Mouse (Mus musculus): ENCODE results near the gene Rgs6. TPM values are rescaled to one million over a fixed set of nuclear protein-coding genes. Genes with fewer than 3 reads are reported as not detected.

The Rgs6 gene
- polyA plus RNA-seq, 1 experiment: 0.57 TPM

GRCm38 (mm10) chr12:83169495-83170209, 581.6 kb downstream of the Rgs6 start:
- Histone ChIP-seq H3K36me3 (ENCODE audit: control insufficient read depth, insufficient read depth, low read length) (no peaks in the 10 kb centered on the region), H3K27ac (ENCODE audit: insufficient read depth, low read depth, low read length) (no peak overlapping the region), H3K4me1 (ENCODE audit: control insufficient read depth, insufficient read depth, insufficient read length, low read length) (no peaks in the 10 kb centered on the region), H3K4me3 (ENCODE audit: low read depth, low read length) (no peak overlapping the region), H3K27me3 (ENCODE audit: control insufficient read depth, insufficient read depth, low read length) (no peaks in the 10 kb centered on the region)
- 33% methylated on average over 12 of the region's 12 CpGs for WGBS
- no peak for TF ChIP-seq CTCF (IDR thresholded peaks at IDR 0.05; ENCODE audit: extremely low read depth, insufficient read length, insufficient replicate concordance, low read depth, low read length)

GRCm38 (mm10) chr12:83178770-83179169, 590.7 kb downstream of the Rgs6 start:
- Histone ChIP-seq H3K36me3 (ENCODE audit: control insufficient read depth, insufficient read depth, low read length) (no peaks in the 10 kb centered on the region), H3K27me3 (ENCODE audit: control insufficient read depth, insufficient read depth, low read length) (0 out of 2 replicates have a peak, but pooled peaks cover 3% of the 10 kb centered on the region), H3K4me3 (ENCODE audit: low read depth, low read length) (no peak overlapping the region), H3K27ac (ENCODE audit: insufficient read depth, low read depth, low read length) (no peak overlapping the region), H3K4me1 (ENCODE audit: control insufficient read depth, insufficient read depth, insufficient read length, low read length) (no peaks in the 10 kb centered on the region)
- WGBS: 75% methylated on average over 2 of the region's 2 CpGs
- TF ChIP-seq POLR2A (IDR thresholded peaks at IDR 0.05; ENCODE audit: low read depth, low read length) (no peak), CTCF (IDR thresholded peaks at IDR 0.05; ENCODE audit: extremely low read depth, insufficient read length, insufficient replicate concordance, low read depth, low read length) (no peak)

- no peak for TF ChIP-seq CTCF (IDR thresholded peaks at IDR 0.05; ENCODE audit: extremely low read depth, insufficient read length, insufficient replicate concordance, low read depth, low read length)
- Histone ChIP-seq H3K27me3 (ENCODE audit: control insufficient read depth, insufficient read depth, low read length) (0 out of 2 replicates have a peak, but pooled peaks cover 3% of the 10 kb centered on the region), H3K36me3 (ENCODE audit: control insufficient read depth, insufficient read depth, low read length) (no peaks in the 10 kb centered on the region), H3K4me3 (ENCODE audit: low read depth, low read length) (no peak overlapping the region), H3K27ac (ENCODE audit: insufficient read depth, low read depth, low read length) (no peak overlapping the region), H3K4me1 (ENCODE audit: control insufficient read depth, insufficient read depth, insufficient read length, low read length) (no peaks in the 10 kb centered on the region)
- 66% methylated on average over 1 of the region's 1 CpGs for WGBS
These were observed 591.8 kb downstream of the Rgs6 start for GRCm38 (mm10) chr12:83179860-83180259.

- TF ChIP-seq CTCF (IDR thresholded peaks at IDR 0.05; ENCODE audit: extremely low read depth, insufficient read length, insufficient replicate concordance, low read depth, low read length) (no peak), POLR2A (IDR thresholded peaks at IDR 0.05; ENCODE audit: low read depth, low read length) (no peak)
- no peak overlapping the region for H3K4me3 ChIP-seq (ENCODE audit: low read depth, low read length)
- no peaks in the 10 kb centered on the region for H3K36me3 ChIP-seq (ENCODE audit: control insufficient read depth, insufficient read depth, low read length)
- 0 out of 2 replicates have a peak, but pooled peaks cover 3% of the 10 kb centered on the region for H3K27me3 ChIP-seq (ENCODE audit: control insufficient read depth, insufficient read depth, low read length)
- no peaks in the 10 kb centered on the region for H3K4me1 ChIP-seq (ENCODE audit: control insufficient read depth, insufficient read depth, insufficient read length, low read length)
- WGBS: 72% methylated on average over 6 of the region's 6 CpGs
- H3K27ac ChIP-seq (ENCODE audit: insufficient read depth, low read depth, low read length): no peak overlapping the region
These were observed 592.5 kb downstream of the Rgs6 start for GRCm38 (mm10) chr12:83180561-83180960.

GRCm38 (mm10) chr12:83201674-83202073, 613.6 kb downstream of the Rgs6 start:
- 37% methylated on average over 3 of the region's 3 CpGs for WGBS
- Histone ChIP-seq H3K27me3 (ENCODE audit: control insufficient read depth, insufficient read depth, low read length) (no peaks in the 10 kb centered on the region), H3K4me1 (ENCODE audit: control insufficient read depth, insufficient read depth, insufficient read length, low read length) (no peaks in the 10 kb centered on the region), H3K27ac (ENCODE audit: insufficient read depth, low read depth, low read length) (no peak overlapping the region), H3K36me3 (ENCODE audit: control insufficient read depth, insufficient read depth, low read length) (no peaks in the 10 kb centered on the region), H3K4me3 (ENCODE audit: low read depth, low read length) (no peak overlapping the region)
- no peak for TF ChIP-seq CTCF (IDR thresholded peaks at IDR 0.05; ENCODE audit: extremely low read depth, insufficient read length, insufficient replicate concordance, low read depth, low read length)
- no peak for TF ChIP-seq POLR2A (IDR thresholded peaks at IDR 0.05; ENCODE audit: low read depth, low read length)

- H3K27me3 ChIP-seq (ENCODE audit: control insufficient read depth, insufficient read depth, low read length): no peaks in the 10 kb centered on the region
- no peak overlapping the region for H3K27ac ChIP-seq (ENCODE audit: insufficient read depth, low read depth, low read length)
- WGBS: 40% methylated on average over 5 of the region's 5 CpGs
- H3K4me3 ChIP-seq (ENCODE audit: low read depth, low read length): no peak overlapping the region
- TF ChIP-seq POLR2A (IDR thresholded peaks at IDR 0.05; ENCODE audit: low read depth, low read length) (no peak), CTCF (IDR thresholded peaks at IDR 0.05; ENCODE audit: extremely low read depth, insufficient read length, insufficient replicate concordance, low read depth, low read length) (no peak)
- H3K36me3 ChIP-seq (ENCODE audit: control insufficient read depth, insufficient read depth, low read length): no peaks in the 10 kb centered on the region
- H3K4me1 ChIP-seq (ENCODE audit: control insufficient read depth, insufficient read depth, insufficient read length, low read length): no peaks in the 10 kb centered on the region
These were observed 616.3 kb downstream of the Rgs6 start for GRCm38 (mm10) chr12:83204361-83204760.

- Histone ChIP-seq H3K36me3 (ENCODE audit: control insufficient read depth, insufficient read depth, low read length) (no peaks in the 10 kb centered on the region), H3K27ac (ENCODE audit: insufficient read depth, low read depth, low read length) (no peak overlapping the region), H3K4me3 (ENCODE audit: low read depth, low read length) (no peak overlapping the region), H3K4me1 (ENCODE audit: control insufficient read depth, insufficient read depth, insufficient read length, low read length) (no peaks in the 10 kb centered on the region), H3K27me3 (ENCODE audit: control insufficient read depth, insufficient read depth, low read length) (no peaks in the 10 kb centered on the region)
- 66% methylated on average over 6 of the region's 6 CpGs for WGBS
- no peak for TF ChIP-seq POLR2A (IDR thresholded peaks at IDR 0.05; ENCODE audit: low read depth, low read length)
These were observed 618.8 kb downstream of the Rgs6 start for GRCm38 (mm10) chr12:83206866-83207265.

All from small intestine, adult 2 months (tissue).